8 mouse cellular contexts compared by ENCODE assay signal in the genomic region with DNA sequence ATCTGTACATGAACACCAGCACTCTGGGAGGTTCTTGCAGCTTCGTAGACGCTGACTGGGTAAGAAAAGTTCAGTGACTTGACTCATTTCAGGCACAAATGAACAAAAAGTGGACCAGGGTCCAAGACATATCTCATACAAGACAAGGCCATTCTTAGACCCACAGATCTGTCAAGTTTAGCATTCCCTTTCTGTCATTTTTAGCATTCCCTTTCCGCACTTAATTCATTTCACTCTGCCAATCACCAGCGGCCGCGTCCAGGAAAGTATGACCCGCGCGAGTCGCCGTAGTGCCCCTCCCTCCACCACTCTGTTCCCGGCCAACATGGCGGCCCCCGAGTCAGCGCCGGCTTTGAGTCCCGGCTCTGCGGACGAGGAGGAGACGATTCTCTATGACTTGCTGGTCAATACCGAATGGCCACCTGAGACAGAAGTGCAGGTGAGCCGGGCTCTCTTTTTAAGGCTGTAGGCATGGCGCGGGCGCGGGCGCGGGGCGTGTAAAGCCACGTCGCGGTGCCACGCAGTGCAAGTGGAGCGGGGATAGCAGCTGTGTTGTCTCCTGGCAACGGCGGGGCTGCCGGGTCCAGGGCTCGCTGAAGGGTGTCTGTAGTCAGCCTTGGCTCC. TPM values are rescaled to one million over a fixed set of nuclear protein-coding genes. Genes with fewer than 3 reads are reported as not detected.
DNase-seq lines count a peak whose midpoint lies in the region; ATAC-seq and TF ChIP-seq lines count a peak whose summit lies in the region.

A gene (plus strand): TSS at position 308 of the 624 bp plus-strand sequence.

- no peaks in the 10 kb centered on the region for H3K9me3 ChIP-seq in ES-Bruce4 (replicated peaks; ENCODE audit: control insufficient read depth, insufficient read depth, low read length, poor library complexity, severe bottlenecking)
- H3K9me3 ChIP-seq in forebrain, embryonic 15.5 days: no peaks in the 10 kb centered on the region

- H3K9ac ChIP-seq in ES-Bruce4 (ENCODE audit: low read depth, poor library complexity, severe bottlenecking): peak within 1 kb of the TSS; percentile 72
- peak within 1 kb of the TSS; percentile 93 for H3K9ac ChIP-seq in forebrain, embryonic 15.5 days (replicated peaks)

- 3% methylated on average over 38 of the region's 38 CpGs for WGBS in forebrain, embryonic 15.5 days
- WGBS in lung, adult 2 months: 2% methylated on average over 38 of the region's 38 CpGs

- no peak for TF ChIP-seq EP300 in ES-Bruce4 (IDR thresholded peaks at IDR 0.05; ENCODE audit: insufficient read depth, low read depth, low read length)

- intact Hi-C loops in heart, postnatal 25 days (cut with DNase I): no loop called here

- H3K27ac ChIP-seq in ES-Bruce4 (ENCODE audit: insufficient read depth, low read length): no peak within 1 kb of the TSS
- H3K27ac ChIP-seq in forebrain, embryonic 15.5 days (replicated peaks): peak within 1 kb of the TSS; percentile 76

- no peak for TF ChIP-seq CTCF in ES-Bruce4 (IDR thresholded peaks at IDR 0.05; ENCODE audit: low read depth, low read length)
- TF ChIP-seq CTCF in lung, adult 2 months (IDR thresholded peaks at IDR 0.05; ENCODE audit: insufficient read depth, low read length): no peak

- H3K4me1 ChIP-seq in ES-Bruce4 (ENCODE audit: control insufficient read depth, insufficient read depth, low read length): no peaks in the 10 kb centered on the region
- peaks cover 18% of the 10 kb centered on the region for H3K4me1 ChIP-seq in forebrain, embryonic 15.5 days
- H3K4me1 ChIP-seq in lung, adult 2 months (ENCODE audit: control insufficient read depth, insufficient read depth, low read length): peaks cover 4% of the 10 kb centered on the region; the same call in 1 of the 2 replicates

- H3K4me3 ChIP-seq in ES-Bruce4 (ENCODE audit: low read depth, low read length): peak within 1 kb of the TSS; percentile 91
- H3K4me3 ChIP-seq in forebrain, embryonic 15.5 days: peak within 1 kb of the TSS; percentile 97
- peak within 1 kb of the TSS; percentile 94 for H3K4me3 ChIP-seq in lung, adult 2 months (replicated peaks; ENCODE audit: extremely low read depth, low read depth, low read length)

- no peaks in the 10 kb centered on the region for H3K27me3 ChIP-seq in ES-Bruce4 (ENCODE audit: control insufficient read depth, insufficient read depth, low read length, poor library complexity, severe bottlenecking)
- H3K27me3 ChIP-seq in forebrain, embryonic 15.5 days: no peaks in the 10 kb centered on the region

- no peak for TF ChIP-seq POLR2A in ES-Bruce4 (IDR thresholded peaks at IDR 0.05; ENCODE audit: insufficient read depth, low read length)
- TF ChIP-seq POLR2A in lung, adult 2 months (IDR thresholded peaks at IDR 0.05; ENCODE audit: borderline replicate concordance, extremely low read depth, low read depth, low read length): peak; percentile 44; the same call in 1 of the 2 replicates

- peak; percentile 97 for ATAC-seq in forebrain, embryonic 15.5 days (replicated peaks)
- peak; percentile 59; the same call in 1 of the 2 replicates for ATAC-seq in neutrophil, adult 5-6 weeks (ENCODE audit: extremely low read depth, insufficient number of reproducible peaks, low FRiP score, poor library complexity, severe bottlenecking)

- peak within 1 kb of the TSS; percentile 56 for H3K4me2 ChIP-seq in forebrain, embryonic 15.5 days (replicated peaks)

- DNase-seq in cerebellum, adult 11 months: peak; percentile 82
- DNase-seq in heart, postnatal 25 days (ENCODE audit: low spot score): peak; percentile 61
- peak; percentile 84 to 94 for DNase-seq in layer of hippocampus, adult 18-20 months (ENCODE audit: low spot score in 2 of 2)
- peak; percentile 88 for DNase-seq in lung, adult 2 months
- DNase-seq in thymus, adult 18-20 months: peak; percentile 55

- no peaks in the 10 kb centered on the region for H3K36me3 ChIP-seq in ES-Bruce4 (ENCODE audit: control insufficient read depth, insufficient read depth, low read length, poor library complexity, severe bottlenecking)
- no peaks in the 10 kb centered on the region for H3K36me3 ChIP-seq in forebrain, embryonic 15.5 days

RNA-seq across cellular contexts. Expression of the gene that starts here (rescaled TPM):
- polyA plus RNA-seq in ES-Bruce4 (2011; ENCODE audit: insufficient read depth, insufficient read length, low read depth, missing spikeins): 10.5 TPM in 2 replicates
- polyA plus RNA-seq in forebrain, embryonic 15.5 days (2015; fragmentation: Nextera tagmentation; extraction: Ambion mirVana): 11.3 and 11.8 TPM in 2 replicates
- 10 to 100 TPM; 28.3 to 28.5 TPM for total RNA-seq in heart, postnatal 25 days (2021)
- total RNA-seq in layer of hippocampus, adult 18-20 months (2021): 10 to 100 TPM; 34.3 to 36.8 TPM
- polyA plus RNA-seq in lung, adult 2 months (2012; rRNA removed): 13.5 and 16.4 TPM in 2 replicates
- total RNA-seq in neutrophil, adult 5-6 weeks (2017): 13.8 and 14.2 TPM in 2 replicates
